Mouse (Mus musculus) embryonic facial prominence, embryonic 15.5 days (tissue): Measurements from ENCODE around the gene Pes1. TPM values are rescaled to one million over a fixed set of nuclear protein-coding genes. Genes with fewer than 3 reads are reported as not detected.

Experiments used
- ATAC-seq: fragments of 200-750 bp; cut with Nextera tagmentation; 2 replicates; pipeline ENCODE4 v1.8.0; 2017; ENCODE audit warnings: low read depth, moderate TSS enrichment; ENCODE audit not compliant: insufficient number of reproducible peaks, low FRiP score, low TSS enrichment
- H3K27ac ChIP-seq: fragments of 300-500 bp; sonication (generic); replicated peaks from 2 replicates; pipeline ENCODE4 v1.5.1; 2015; ENCODE audit warnings: mild to moderate bottlenecking, inconsistent platforms
- H3K27me3 ChIP-seq: fragments of 300-500 bp; sonication (generic); 2 replicates; pipeline ENCODE4 v1.6.1; 2015; ENCODE audit warnings: inconsistent platforms
- H3K36me3 ChIP-seq: fragments of 300-500 bp; sonication (generic); 2 replicates; pipeline ENCODE4 v1.6.1; 2015; ENCODE audit warnings: mild to moderate bottlenecking, inconsistent platforms
- H3K4me1 ChIP-seq: fragments of 300-500 bp; sonication (generic); 2 replicates; pipeline ENCODE4 v1.6.1; 2015; ENCODE audit warnings: inconsistent platforms
- H3K4me2 ChIP-seq: fragments of 300-500 bp; sonication (generic); replicated peaks from 2 replicates; pipeline ENCODE4 v1.6.1; 2015; ENCODE audit warnings: mild to moderate bottlenecking, inconsistent platforms
- H3K4me3 ChIP-seq: fragments of 300-500 bp; sonication (generic); replicated peaks from 2 replicates; pipeline ENCODE4 v1.5.1; 2015; ENCODE audit warnings: mild to moderate bottlenecking, inconsistent platforms
- H3K9ac ChIP-seq: fragments of 300-500 bp; sonication (generic); 2 replicates; pipeline ENCODE4 v1.6.1; 2015; ENCODE audit warnings: inconsistent platforms
- H3K9me3 ChIP-seq: fragments of 300-500 bp; sonication (generic); replicated peaks from 2 replicates; pipeline ENCODE4 v1.6.1; 2016; ENCODE audit warnings: inconsistent platforms
- WGBS: fragments of 180-500 bp; shearing (Covaris S2); methylation state at CpG from one replicate; pipeline ENCODE4 v1.1.7; 2015; 5-methylcytosine and 5-hydroxymethylcytosine counted together
- polyA plus RNA-seq: library from polyadenylated mRNA; unstranded; fragments of >200 nt; fragmentation: Nextera tagmentation; extraction: Ambion mirVana; gene quantifications from 2 replicates; pipeline ENCODE4 v1.2.1, GENCODE M21; 2015

Gene Pes1
- polyA plus RNA-seq, 1 experiment from 2014 or later, result 72.9 TPM

GRCm38 (mm10) chr11:3964416-3965172 lies 819 bp downstream of the Pes1 start:
- ATAC-seq, result no peak

GRCm38 (mm10) chr11:3969837-3970236 lies 6.1 kb downstream of the Pes1 start:
- Histone ChIP-seq H3K9ac (no peak overlapping the region), H3K4me2 (no peak overlapping the region), H3K27ac (no peak overlapping the region), H3K4me1 (peaks cover 7% of the 10 kb centered on the region), H3K4me3 (no peak overlapping the region), H3K9me3 (no peaks in the 10 kb centered on the region), H3K27me3 (no peaks in the 10 kb centered on the region), H3K36me3 (peaks cover 68% of the 10 kb centered on the region)
- WGBS, result 84% methylated on average over 3 of the region's 3 CpGs
- no peak for ATAC-seq

More at GRCm38 (mm10) chr11:3964416-3965172, 819 bp downstream of the Pes1 start:
- 14% methylated on average over 11 of the region's 11 CpGs for WGBS
- Histone ChIP-seq H3K4me1 (peaks cover 12% of the 10 kb centered on the region), H3K9me3 (no peaks in the 10 kb centered on the region), H3K4me3 (peak overlapping the region; percentile 88), H3K9ac (peak overlapping the region; percentile 81), H3K36me3 (peaks cover 16% of the 10 kb centered on the region), H3K4me2 (peak overlapping the region; percentile 69), H3K27me3 (no peaks in the 10 kb centered on the region), H3K27ac (peak overlapping the region; percentile 81; the same call in 1 of the 2 replicates)

- 92% methylated on average over 7 of the region's 7 CpGs for WGBS
- Histone ChIP-seq H3K27me3 (no peaks in the 10 kb centered on the region), H3K9ac (no peak overlapping the region), H3K9me3 (no peaks in the 10 kb centered on the region), H3K4me2 (no peak overlapping the region), H3K27ac (no peak overlapping the region), H3K4me1 (0 out of 2 replicates have a peak, but pooled peaks cover 3% of the 10 kb centered on the region), H3K4me3 (no peak overlapping the region), H3K36me3 (peaks cover 74% of the 10 kb centered on the region)
- ATAC-seq, result no peak
Observed at GRCm38 (mm10) chr11:3970361-3970760, 6.6 kb downstream of the Pes1 start.

- 90% methylated on average over 7 of the region's 7 CpGs for WGBS
- no peak overlapping the region for H3K27ac ChIP-seq
- ATAC-seq, result no peak
- no peaks in the 10 kb centered on the region for H3K27me3 ChIP-seq
- H3K4me3 ChIP-seq, result no peak overlapping the region
- no peaks in the 10 kb centered on the region for H3K9me3 ChIP-seq
- peaks cover 97% of the 10 kb centered on the region for H3K36me3 ChIP-seq
- no peaks in the 10 kb centered on the region for H3K4me1 ChIP-seq
- H3K9ac ChIP-seq, result no peak overlapping the region
- H3K4me2 ChIP-seq, result no peak overlapping the region
Observed at GRCm38 (mm10) chr11:3973081-3973480, 9.3 kb downstream of the Pes1 start.

GRCm38 (mm10) chr11:3974311-3974710 lies 10.5 kb downstream of the Pes1 start:
- Histone ChIP-seq H3K27me3 (no peaks in the 10 kb centered on the region), H3K9me3 (no peaks in the 10 kb centered on the region), H3K27ac (no peak overlapping the region), H3K4me1 (no peaks in the 10 kb centered on the region), H3K36me3 (peaks cover 100% of the 10 kb centered on the region), H3K4me2 (no peak overlapping the region), H3K9ac (no peak overlapping the region), H3K4me3 (no peak overlapping the region)
- 52% methylated on average over 3 of the region's 3 CpGs for WGBS
- ATAC-seq, result 0 out of 2 replicates have a peak, but pooled peaks have one; percentile 19

GRCm38 (mm10) chr11:3976678-3977077 lies 12.9 kb downstream of the Pes1 start, which contains the start of gene 4930556J24Rik:
Gene 4930556J24Rik (minus strand): TSS chr11:3976778.
- Histone ChIP-seq H3K27ac (no peak within 1 kb of the TSS), H3K9me3 (no peaks in the 10 kb centered on the region), H3K4me2 (no peak within 1 kb of the TSS), H3K9ac (no peak within 1 kb of the TSS), H3K36me3 (peaks cover 88% of the 10 kb centered on the region), H3K27me3 (no peaks in the 10 kb centered on the region), H3K4me3 (no peak within 1 kb of the TSS), H3K4me1 (no peaks in the 10 kb centered on the region)
- WGBS, result 93% methylated on average over 6 of the region's 6 CpGs
- no peak for ATAC-seq

- peaks cover 7% of the 10 kb centered on the region; the same call in 1 of the 2 replicates for H3K27me3 ChIP-seq
- no peak overlapping the region for H3K4me3 ChIP-seq
- no peak overlapping the region for H3K9ac ChIP-seq
- no peak overlapping the region for H3K27ac ChIP-seq
- 94% methylated on average over 5 of the region's 5 CpGs for WGBS
- no peak for ATAC-seq
- peaks cover 71% of the 10 kb centered on the region for H3K36me3 ChIP-seq
- H3K4me1 ChIP-seq, result peaks cover 6% of the 10 kb centered on the region; the same call in 1 of the 2 replicates
- no peaks in the 10 kb centered on the region for H3K9me3 ChIP-seq
- H3K4me2 ChIP-seq, result no peak overlapping the region
Observed at GRCm38 (mm10) chr11:3978421-3978820, 14.6 kb downstream of the Pes1 start.

GRCm38 (mm10) chr11:3981536-3981935 lies 17.8 kb downstream of the Pes1 start:
- ATAC-seq, result no peak
- Histone ChIP-seq H3K27me3 (peaks cover 12% of the 10 kb centered on the region; the same call in 1 of the 2 replicates), H3K36me3 (peaks cover 39% of the 10 kb centered on the region), H3K27ac (peak overlapping the region; percentile 58; the same call in 1 of the 2 replicates), H3K4me3 (no peak overlapping the region), H3K9ac (no peak overlapping the region), H3K9me3 (no peaks in the 10 kb centered on the region), H3K4me1 (peaks cover 6% of the 10 kb centered on the region), H3K4me2 (no peak overlapping the region)
- WGBS, result 30% methylated on average over 6 of the region's 6 CpGs

- peaks cover 12% of the 10 kb centered on the region; the same call in 1 of the 2 replicates for H3K27me3 ChIP-seq
- no peak overlapping the region for H3K4me3 ChIP-seq
- 60% methylated on average over 7 of the region's 7 CpGs for WGBS
- ATAC-seq, result no peak
- H3K4me2 ChIP-seq, result no peak overlapping the region
- peaks cover 6% of the 10 kb centered on the region for H3K4me1 ChIP-seq
- no peaks in the 10 kb centered on the region for H3K9me3 ChIP-seq
- peaks cover 29% of the 10 kb centered on the region for H3K36me3 ChIP-seq
- 0 out of 2 replicates have a peak overlapping the region, but pooled peaks have one; percentile 58 for H3K27ac ChIP-seq
- H3K9ac ChIP-seq, result no peak overlapping the region
Observed at GRCm38 (mm10) chr11:3982275-3983209, 18.8 kb downstream of the Pes1 start.

- Histone ChIP-seq H3K27ac (no peak within 1 kb of the TSS), H3K27me3 (peaks cover 12% of the 10 kb centered on the region; the same call in 1 of the 2 replicates), H3K9ac (no peak within 1 kb of the TSS), H3K9me3 (no peaks in the 10 kb centered on the region), H3K4me2 (peak within 1 kb of the TSS; percentile 60), H3K36me3 (peaks cover 21% of the 10 kb centered on the region), H3K4me3 (peak within 1 kb of the TSS; percentile 39), H3K4me1 (peaks cover 6% of the 10 kb centered on the region)
- ATAC-seq, result peak; percentile 41
- WGBS, result 2% methylated on average over 29 of the region's 37 CpGs
Observed at GRCm38 (mm10) chr11:3983291-3983862, 19.6 kb downstream of the Pes1 start, which contains the start of gene Gal3st1. Gene Gal3st1 (plus strand): TSS chr11:3983636.
